Mouse (Mus musculus) CH12.LX (cell line): Measurements from ENCODE around the gene Smtnl2. TPM values are rescaled to one million over a fixed set of nuclear protein-coding genes. Genes with fewer than 3 reads are reported as not detected.

Source experiments
- DNase-seq: peaks from one replicate; pipeline ENCODE4 v3.0.0-alpha.2; 2013; ENCODE audit errors: extremely low read depth
- H3K27ac ChIP-seq: 2 replicates; pipeline ENCODE4 v1.5.1; 2012; ENCODE audit warnings: low read depth, mild to moderate bottlenecking, control low read depth, moderate library complexity; ENCODE audit not compliant: insufficient read depth
- H3K27me3 ChIP-seq: replicated peaks from 2 replicates; pipeline ENCODE3; 2012; ENCODE audit warnings: inconsistent platforms
- H3K36me3 ChIP-seq, 2 experiments: replicated peaks in 1 of 2; 2 replicates each; pipeline versions ENCODE3 to v1.6.1; 2012; ENCODE audit warnings: inconsistent platforms in 1 of 2, low read length in 1 of 2, mild to moderate bottlenecking in 1 of 2, mixed read lengths in 1 of 2, moderate library complexity in 1 of 2; ENCODE audit not compliant: control insufficient read depth in 1 of 2, insufficient read depth in 1 of 2
- H3K4me1 ChIP-seq, 2 experiments: 2 replicates each; pipeline ENCODE4 v1.6.1; 2012; ENCODE audit warnings: inconsistent platforms in 1 of 2, moderate library complexity in 1 of 2; ENCODE audit not compliant: insufficient read depth in 2 of 2, control insufficient read depth in 1 of 2
- H3K4me2 ChIP-seq: 2 replicates; pipeline ENCODE4 v1.6.1; 2012; ENCODE audit warnings: low read depth, mild to moderate bottlenecking, control low read depth; ENCODE audit not compliant: poor library complexity, insufficient read depth, severe bottlenecking
- H3K4me3 ChIP-seq, 3 experiments: fragments of 150-350 bp in 1 of 3; sonication (generic) in 1 of 3; replicated peaks in 1 of 3; 2 replicates each; pipeline versions ENCODE3 to v1.5.1; 2011 to 2012; ENCODE audit warnings: low read depth in 2 of 3, low read length in 2 of 3, mild to moderate bottlenecking in 2 of 3, moderate library complexity in 2 of 3, control low read depth in 1 of 3, improper control_type of control experiment in 1 of 3, inconsistent platforms in 1 of 3, mixed read lengths in 1 of 3; ENCODE audit not compliant: poor library complexity in 1 of 3
- H3K79me2 ChIP-seq: replicated peaks from 2 replicates; pipeline ENCODE4 v1.6.1; 2012; ENCODE audit warnings: mild to moderate bottlenecking, moderate library complexity; ENCODE audit not compliant: control insufficient read depth, poor library complexity, insufficient read depth, severe bottlenecking; ENCODE audit errors: extremely low read depth
- H3K9ac ChIP-seq: 2 replicates; pipeline ENCODE4 v1.6.1; 2012; ENCODE audit warnings: low read depth, mild to moderate bottlenecking, control low read depth, moderate library complexity; ENCODE audit not compliant: insufficient read depth
- H3K9me3 ChIP-seq: replicated peaks from 2 replicates; pipeline ENCODE3; 2012; ENCODE audit warnings: low read length, inconsistent platforms, mixed read lengths
- CHD1 ChIP-seq: IDR thresholded peaks from 2 replicates; pipeline ENCODE4 v1.6.1; 2012; ENCODE audit warnings: low read depth, low read length, improper control_type of control experiment, inconsistent platforms
- CHD2 ChIP-seq: IDR thresholded peaks from 2 replicates; pipeline ENCODE4 v1.6.1; 2011; ENCODE audit warnings: low read length, improper control_type of control experiment
- ELF1 ChIP-seq: IDR thresholded peaks from 2 replicates; pipeline ENCODE4 v1.6.1; 2014; ENCODE audit warnings: low read depth, mild to moderate bottlenecking, inconsistent platforms, low read length, improper control_type of control experiment
- EP300 ChIP-seq: IDR thresholded peaks from 2 replicates; pipeline ENCODE4 v1.6.1; 2011; ENCODE audit warnings: low read length, improper control_type of control experiment
- ETS1 ChIP-seq: conservative IDR thresholded peaks from 2 replicates; pipeline ENCODE4 v1.6.1; 2012; ENCODE audit warnings: low read depth, mild to moderate bottlenecking, inconsistent platforms, low read length, improper control_type of control experiment, moderate library complexity
- GABPA ChIP-seq: IDR thresholded peaks from 2 replicates; pipeline ENCODE4 v1.6.1; 2012; ENCODE audit warnings: low read depth, low read length, improper control_type of control experiment, inconsistent platforms; ENCODE audit not compliant: insufficient replicate concordance
- HCFC1 ChIP-seq: IDR thresholded peaks from 2 replicates; pipeline ENCODE4 v1.6.1; 2012; ENCODE audit warnings: low read depth, mild to moderate bottlenecking, inconsistent platforms, low read length, improper control_type of control experiment
- IRF4 ChIP-seq: IDR thresholded peaks from 2 replicates; pipeline ENCODE4 v1.6.1; 2014; ENCODE audit warnings: low read depth, mild to moderate bottlenecking, inconsistent platforms, low read length, improper control_type of control experiment
- JUND ChIP-seq: conservative IDR thresholded peaks from 2 replicates; pipeline ENCODE4 v1.6.1; 2011; ENCODE audit warnings: low read depth, low read length, improper control_type of control experiment
- MAFK ChIP-seq: IDR thresholded peaks from 2 replicates; pipeline ENCODE4 v1.6.1; 2011; ENCODE audit warnings: low read length, improper control_type of control experiment; ENCODE audit not compliant: insufficient replicate concordance
- MEF2A ChIP-seq: IDR thresholded peaks from 2 replicates; pipeline ENCODE4 v1.6.1; 2014; ENCODE audit warnings: low read depth, mild to moderate bottlenecking, inconsistent platforms, low read length, improper control_type of control experiment, borderline replicate concordance
- MXI1 ChIP-seq: IDR thresholded peaks from 2 replicates; pipeline ENCODE4 v1.6.1; 2011; ENCODE audit warnings: mild to moderate bottlenecking, low read depth, low read length, improper control_type of control experiment
- NELFE ChIP-seq: IDR thresholded peaks from 2 replicates; pipeline ENCODE4 v1.6.1; 2011; ENCODE audit warnings: low read depth, low read length, improper control_type of control experiment
- RAD21 ChIP-seq: IDR thresholded peaks from 2 replicates; pipeline ENCODE4 v1.6.1; 2011; ENCODE audit warnings: low read depth, mild to moderate bottlenecking, low read length, improper control_type of control experiment, moderate library complexity
- SIN3A ChIP-seq: IDR thresholded peaks from 2 replicates; pipeline ENCODE4 v1.6.1; 2012; ENCODE audit warnings: low read length, improper control_type of control experiment, inconsistent platforms
- SMC3 ChIP-seq: IDR thresholded peaks from 2 replicates; pipeline ENCODE4 v1.6.1; 2011; ENCODE audit warnings: low read depth, low read length, improper control_type of control experiment
- USF1 ChIP-seq: IDR thresholded peaks from 2 replicates; pipeline ENCODE4 v1.6.1; 2014; ENCODE audit warnings: low read depth, mild to moderate bottlenecking, inconsistent platforms, low read length, improper control_type of control experiment
- USF2 ChIP-seq: conservative IDR thresholded peaks from 2 replicates; pipeline ENCODE4 v1.6.1; 2011; ENCODE audit warnings: low read depth, low read length, improper control_type of control experiment
- ZC3H11A ChIP-seq: IDR thresholded peaks from 2 replicates; pipeline ENCODE4 v1.6.1; 2012; ENCODE audit warnings: low read depth, mild to moderate bottlenecking, inconsistent platforms, low read length, improper control_type of control experiment
- dilution Hi-C: fragments of 300-500 bp; cut with MboI; formaldehyde crosslinking; loops from 2 replicates; pipeline ENCODE4 v1.14.3; 2020; ENCODE audit warnings: low sequenced_read_pairs; ENCODE audit not compliant: extremely low pct_unique_long_range_greater_than_20kb, extremely low pct_ligation_motif_present
- in situ Hi-C: fragments of 300-500 bp; cut with MboI; formaldehyde crosslinking; loops from 3 replicates; pipeline ENCODE4 v1.14.3; 2019; ENCODE audit warnings: low sequenced_read_pairs, low pct_ligation_motif_present, low pct_unique_long_range_greater_than_20kb, mixed read lengths
- polyA plus RNA-seq: library from polyadenylated mRNA; unstranded; fragments of >175 nt; gene quantifications from 2 replicates; pipeline ENCODE4 v1.2.1, GENCODE M21; 2012; ENCODE audit warnings: low read depth; ENCODE audit not compliant: insufficient read length
- total RNA-seq, 2 experiments: library from RNA; depleted of rRNA; stranded (reverse); fragments of 300-350 nt in 1 of 2; fragments of >200 nt in 1 of 2; gene quantifications; 2 replicates each; pipeline ENCODE4 v1.2.3; 2012 to 2014

Smtnl2 gene
- total and polyA plus RNA-seq, 3 experiments = 0.47 TPM; not detected in 1

DNA sequence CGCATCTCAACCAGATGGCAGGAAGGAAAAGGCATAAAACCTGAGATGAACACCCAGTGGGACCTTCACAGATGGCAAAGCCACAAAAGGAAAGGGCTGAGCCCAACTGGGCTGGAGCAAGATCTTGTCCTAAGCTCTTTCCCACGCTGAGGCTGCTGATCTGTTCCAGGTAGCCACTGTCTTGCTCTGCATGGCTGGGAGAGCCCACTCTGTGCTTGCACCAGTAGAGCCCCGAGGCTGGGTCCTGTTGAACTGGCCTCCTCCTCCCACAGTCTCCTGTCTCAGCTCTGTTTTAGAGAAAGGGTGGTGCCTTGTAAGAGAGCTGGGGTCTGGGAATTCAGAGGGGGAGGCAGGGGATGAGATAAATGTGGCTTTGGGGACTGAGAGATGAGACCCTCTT lies 4.4 kb downstream of the Smtnl2 start:
- dilution Hi-C loops = no loop called here
- H3K9me3 ChIP-seq = peaks cover 3% of the 10 kb centered on the region
- H3K79me2 ChIP-seq = no peaks in the 10 kb centered on the region
- H3K36me3 ChIP-seq = no peaks in the 10 kb centered on the region
- TF ChIP-seq NELFE (no peak), CHD1 (no peak), CHD2 (no peak), MAFK (no peak), SIN3A (no peak), EP300 (no peak), HCFC1 (no peak), USF1 (no peak), MXI1 (no peak), ETS1 (no peak), JUND (no peak), GABPA (no peak), USF2 (no peak), MEF2A (no peak), IRF4 (no peak), ZC3H11A (no peak), ELF1 (no peak), RAD21 (no peak)
- TF ChIP-seq, all 38 proteins: peak for 0
- Histone ChIP-seq H3K4me3 (no peak overlapping the region), H3K9ac (no peak overlapping the region), H3K27ac (no peak overlapping the region), H3K27me3 (peaks cover 94% of the 10 kb centered on the region), H3K4me1 (peaks cover 3 to 5% of the 10 kb centered on the region in 2 experiments; a peak in 3 of 4 replicates), H3K4me2 (no peak overlapping the region)
- in situ Hi-C loops = no loop called here
- no peak for DNase-seq

DNA sequence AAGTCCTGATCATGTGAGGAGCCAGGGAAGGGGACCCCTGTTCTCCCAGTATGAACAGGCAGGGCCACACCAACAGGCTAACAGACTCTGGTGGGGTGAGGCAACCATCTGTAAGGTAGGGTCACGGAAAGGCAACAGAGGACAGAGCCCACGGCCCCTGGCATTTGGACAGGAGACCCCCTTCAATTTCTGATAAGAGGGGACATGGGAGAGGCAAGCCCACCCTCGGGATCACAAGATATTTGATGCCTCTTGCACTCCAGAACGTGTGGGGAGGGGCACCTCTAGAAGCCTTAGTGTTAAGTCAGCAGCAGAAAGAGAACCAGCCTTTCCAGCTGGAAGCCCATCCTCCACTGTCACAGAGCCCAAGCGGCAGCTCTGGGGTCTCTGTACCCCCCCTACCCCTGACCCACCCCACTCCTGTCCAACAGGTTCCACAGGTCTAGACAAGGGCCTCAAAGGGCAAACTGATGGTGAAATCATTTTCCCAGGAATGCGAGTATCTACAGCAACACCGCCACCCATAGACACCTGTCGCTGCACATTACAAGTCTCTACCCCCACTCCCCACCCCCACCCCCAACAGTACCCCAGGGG lies 5.3 kb downstream of the Smtnl2 start:
- Histone ChIP-seq H3K4me1 (peaks cover 0 to 2% of the 10 kb centered on the region in 2 experiments; a peak in 3 of 4 replicates), H3K4me2 (no peak overlapping the region), H3K4me3 (no peak overlapping the region), H3K9me3 (peaks cover under 1% of the 10 kb centered on the region), H3K9ac (no peak overlapping the region), H3K79me2 (no peaks in the 10 kb centered on the region), H3K36me3 (no peaks in the 10 kb centered on the region), H3K27ac (no peak overlapping the region), H3K27me3 (peaks cover 94% of the 10 kb centered on the region)
- in situ Hi-C loops (no loop called here), dilution Hi-C loops (no loop called here)
- no peak for DNase-seq
- TF ChIP-seq RAD21 (no peak), SMC3 (no peak)
